In the genomic region with DNA sequence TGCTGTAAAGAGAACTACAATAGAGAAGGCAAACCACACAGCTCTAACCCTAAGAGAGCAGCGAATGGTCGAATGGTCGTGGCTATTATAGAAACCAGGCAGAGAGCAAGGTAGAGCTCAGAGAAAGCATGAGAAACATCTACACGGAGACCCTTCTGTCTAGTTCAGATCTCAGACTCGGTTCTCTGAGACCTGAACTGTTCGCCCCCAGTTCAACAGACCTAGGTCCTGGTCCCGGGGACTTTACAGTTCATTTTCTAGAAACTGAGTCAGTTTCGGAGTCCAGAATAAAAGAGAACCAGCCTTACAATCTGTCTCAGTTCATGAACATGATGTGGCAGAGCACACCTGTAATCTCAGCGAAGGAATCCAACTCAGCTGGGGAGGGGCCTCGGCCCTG, we compare ENCODE assay signal across 8 mouse cellular contexts. TPM values are rescaled to one million over a fixed set of nuclear protein-coding genes. Genes with fewer than 3 reads are reported as not detected.
A peak's percentile ranks its signal among the peaks of the same experiment; 100 is the strongest.
DNase-seq lines count a peak whose midpoint lies in the region; ATAC-seq and TF ChIP-seq lines count a peak whose summit lies in the region.

No protein-coding gene starts in this region.

- WGBS in kidney, postnatal 0 days = 14% methylated on average over 10 of the region's 10 CpGs
- 11% methylated on average over 10 of the region's 10 CpGs for WGBS in embryonic facial prominence, embryonic 15.5 days
- 12% methylated on average over 10 of the region's 10 CpGs for WGBS in limb, embryonic 10.5 days
- 15% methylated on average over 10 of the region's 10 CpGs for WGBS in neural tube, embryonic 13.5 days
- WGBS in cerebellum, adult 2 months = 40% methylated on average over 10 of the region's 10 CpGs

- no peaks in the 10 kb centered on the region for H3K36me3 ChIP-seq in kidney, postnatal 0 days (ENCODE audit: insufficient read depth, low read length)
- H3K36me3 ChIP-seq in embryonic facial prominence, embryonic 15.5 days = no peaks in the 10 kb centered on the region
- peaks cover 7% of the 10 kb centered on the region; the same call in 1 of the 2 replicates for H3K36me3 ChIP-seq in limb, embryonic 10.5 days
- no peaks in the 10 kb centered on the region for H3K36me3 ChIP-seq in neural tube, embryonic 13.5 days

- no peak for ATAC-seq in kidney, postnatal 0 days (replicated peaks; ENCODE audit: low FRiP score, low read depth)
- no peak for ATAC-seq in embryonic facial prominence, embryonic 15.5 days (ENCODE audit: insufficient number of reproducible peaks, low FRiP score, low TSS enrichment, low read depth)
- ATAC-seq in neural tube, embryonic 13.5 days (ENCODE audit: low read depth) = no peak

- H3K9me3 ChIP-seq in kidney, postnatal 0 days (replicated peaks; ENCODE audit: low read length) = no peaks in the 10 kb centered on the region
- no peaks in the 10 kb centered on the region for H3K9me3 ChIP-seq in embryonic facial prominence, embryonic 15.5 days (replicated peaks)
- no peaks in the 10 kb centered on the region for H3K9me3 ChIP-seq in limb, embryonic 10.5 days (replicated peaks)
- H3K9me3 ChIP-seq in neural tube, embryonic 13.5 days = no peaks in the 10 kb centered on the region

- peak overlapping the region; percentile 67 for H3K27ac ChIP-seq in kidney, postnatal 0 days
- H3K27ac ChIP-seq in embryonic facial prominence, embryonic 15.5 days (replicated peaks) = peak overlapping the region; percentile 93
- H3K27ac ChIP-seq in limb, embryonic 10.5 days = peak overlapping the region; percentile 96
- H3K27ac ChIP-seq in neural tube, embryonic 13.5 days (replicated peaks) = peak overlapping the region; percentile 59
- H3K27ac ChIP-seq in cerebellum, adult 2 months (ENCODE audit: insufficient read depth, low read length) = no peak overlapping the region

- H3K4me1 ChIP-seq in kidney, postnatal 0 days (replicated peaks; ENCODE audit: insufficient read depth, low read length) = peaks cover 23% of the 10 kb centered on the region
- peaks cover 71% of the 10 kb centered on the region for H3K4me1 ChIP-seq in embryonic facial prominence, embryonic 15.5 days
- H3K4me1 ChIP-seq in limb, embryonic 10.5 days = peaks cover 84% of the 10 kb centered on the region
- H3K4me1 ChIP-seq in neural tube, embryonic 13.5 days (replicated peaks) = peaks cover 57% of the 10 kb centered on the region
- H3K4me1 ChIP-seq in cerebellum, adult 2 months (ENCODE audit: control insufficient read depth, insufficient read depth, low read length) = peaks cover 17% of the 10 kb centered on the region; the same call in 1 of the 2 replicates

- no peak for TF ChIP-seq CTCF in kidney, postnatal 0 days (IDR thresholded peaks at IDR 0.05; ENCODE audit: low read depth)
- no peak for TF ChIP-seq CTCF in cerebellum, adult 2 months (IDR thresholded peaks at IDR 0.05; ENCODE audit: borderline replicate concordance, insufficient read depth, low read depth, low read length)

- peak overlapping the region; percentile 22 for H3K4me3 ChIP-seq in kidney, postnatal 0 days (replicated peaks; ENCODE audit: low read depth, low read length)
- peak overlapping the region; percentile 83 for H3K4me3 ChIP-seq in embryonic facial prominence, embryonic 15.5 days (replicated peaks)
- peak overlapping the region; percentile 91 for H3K4me3 ChIP-seq in limb, embryonic 10.5 days
- peak overlapping the region; percentile 57 for H3K4me3 ChIP-seq in neural tube, embryonic 13.5 days
- H3K4me3 ChIP-seq in cerebellum, adult 2 months (replicated peaks; ENCODE audit: insufficient read depth, low read depth, low read length) = no peak overlapping the region

- H3K9ac ChIP-seq in kidney, postnatal 0 days (ENCODE audit: low read depth, low read length) = peak overlapping the region; percentile 29; the same call in 1 of the 2 replicates
- peak overlapping the region; percentile 15; the same call in 1 of the 2 replicates for H3K9ac ChIP-seq in embryonic facial prominence, embryonic 15.5 days
- H3K9ac ChIP-seq in neural tube, embryonic 13.5 days = peak overlapping the region; percentile 38

- no peak for DNase-seq in kidney, postnatal 0 days (ENCODE audit: low spot score)
- DNase-seq in kidney, adult 11 months = no peak
- peak; percentile 50 for DNase-seq in limb, embryonic 10.5 days (ENCODE audit: low spot score)
- no peak for DNase-seq in cerebellum, adult 11-12 months
- DNase-seq in cerebellum, adult 2 months = no peak
- DNase-seq in layer of hippocampus, adult 8-10 months (ENCODE audit: low spot score in 2 of 2) = no peak

- no peak for TF ChIP-seq POLR2A in cerebellum, adult 2 months (IDR thresholded peaks at IDR 0.05; ENCODE audit: borderline replicate concordance, insufficient read depth, low read length)

- H3K4me2 ChIP-seq in kidney, postnatal 0 days (ENCODE audit: low read length) = peak overlapping the region; percentile 74
- peak overlapping the region; percentile 80 for H3K4me2 ChIP-seq in embryonic facial prominence, embryonic 15.5 days (replicated peaks)
- H3K4me2 ChIP-seq in neural tube, embryonic 13.5 days = peak overlapping the region; percentile 89

- H3K27me3 ChIP-seq in kidney, postnatal 0 days (ENCODE audit: insufficient read depth, low read length) = no peaks in the 10 kb centered on the region
- H3K27me3 ChIP-seq in embryonic facial prominence, embryonic 15.5 days = no peaks in the 10 kb centered on the region
- no peaks in the 10 kb centered on the region for H3K27me3 ChIP-seq in limb, embryonic 10.5 days (ENCODE audit: low read depth, poor library complexity, severe bottlenecking)
- H3K27me3 ChIP-seq in neural tube, embryonic 13.5 days = no peaks in the 10 kb centered on the region
- H3K27me3 ChIP-seq in cerebellum, adult 2 months (ENCODE audit: control insufficient read depth, insufficient read depth, low read length) = no peaks in the 10 kb centered on the region

RNA-seq across cellular contexts. Expression of a gene that starts 1.6 kb away (rescaled TPM):
- 170 and 194 TPM in 2 replicates for polyA plus RNA-seq in kidney, postnatal 0 days (2015; fragmentation: Nextera tagmentation; extraction: Ambion mirVana)
- 142 and 160 TPM in 2 replicates for polyA plus RNA-seq in embryonic facial prominence, embryonic 15.5 days (2015; fragmentation: Nextera tagmentation; extraction: Ambion mirVana)
- polyA plus RNA-seq in limb, embryonic 10.5 days (2016; fragmentation: Nextera tagmentation; extraction: Ambion mirVana) = 132 and 178 TPM in 2 replicates
- 63.6 and 68.2 TPM in 2 replicates for polyA plus RNA-seq in neural tube, embryonic 13.5 days (2015; fragmentation: Nextera tagmentation; extraction: Ambion mirVana)
- polyA plus RNA-seq in cerebellum, adult 2 months (2012; rRNA removed) = 63.8 and 68.7 TPM in 2 replicates
- 10 to 100 TPM; 18.1 to 24.9 (median 22.5) TPM for total RNA-seq in layer of hippocampus, adult 8-10 months (2022)

RNA-seq across cellular contexts. Expression of a gene that starts 19.5 kb away (rescaled TPM):
- 15.8 and 16.3 TPM in 2 replicates for polyA plus RNA-seq in kidney, postnatal 0 days (2015; fragmentation: Nextera tagmentation; extraction: Ambion mirVana)
- polyA plus RNA-seq in embryonic facial prominence, embryonic 15.5 days (2015; fragmentation: Nextera tagmentation; extraction: Ambion mirVana) = 37.7 and 37.9 TPM in 2 replicates
- 11.2 and 18.4 TPM in 2 replicates for polyA plus RNA-seq in limb, embryonic 10.5 days (2016; fragmentation: Nextera tagmentation; extraction: Ambion mirVana)
- 4.5 and 4.7 TPM in 2 replicates for polyA plus RNA-seq in neural tube, embryonic 13.5 days (2015; fragmentation: Nextera tagmentation; extraction: Ambion mirVana)
- polyA plus RNA-seq in cerebellum, adult 2 months (2012; rRNA removed) = 9.2 and 9.7 TPM in 2 replicates
- total RNA-seq in layer of hippocampus, adult 8-10 months (2022) = 1 to 10 TPM in 3 of 4 experiments, under 1 TPM in 1; 0.92 to 2.4 (median 2.2) TPM

RNA-seq across cellular contexts. Expression of a gene that starts 47.7 kb away (rescaled TPM):
- polyA plus RNA-seq in kidney, postnatal 0 days (2015; fragmentation: Nextera tagmentation; extraction: Ambion mirVana) = 33.9 and 36.6 TPM in 2 replicates
- polyA plus RNA-seq in embryonic facial prominence, embryonic 15.5 days (2015; fragmentation: Nextera tagmentation; extraction: Ambion mirVana) = 24.7 and 27.3 TPM in 2 replicates
- polyA plus RNA-seq in limb, embryonic 10.5 days (2016; fragmentation: Nextera tagmentation; extraction: Ambion mirVana) = 38.0 and 43.9 TPM in 2 replicates
- polyA plus RNA-seq in neural tube, embryonic 13.5 days (2015; fragmentation: Nextera tagmentation; extraction: Ambion mirVana) = 45.5 TPM in 2 replicates
- polyA plus RNA-seq in cerebellum, adult 2 months (2012; rRNA removed) = 19.2 and 19.9 TPM in 2 replicates
- 10 to 100 TPM; 17.7 to 21.8 (median 19.0) TPM for total RNA-seq in layer of hippocampus, adult 8-10 months (2022)
